Mouse (Mus musculus) neural tube, embryonic 11.5 days (tissue): ENCODE measurements around the gene Smyd4. TPM values are rescaled to one million over a fixed set of nuclear protein-coding genes. Genes with fewer than 3 reads are reported as not detected.

Experiments used
- ATAC-seq: fragments of 200-750 bp; cut with Nextera tagmentation; 2 replicates; pipeline ENCODE4 v1.8.0; 2017; ENCODE audit warnings: moderate number of reproducible peaks, mild to moderate bottlenecking, moderate TSS enrichment, moderate library complexity; ENCODE audit not compliant: insufficient read depth, low FRiP score, low TSS enrichment
- DNase-seq: peaks from one replicate; pipeline ENCODE4 v3.0.0-alpha.2; 2015; ENCODE audit warnings: low spot score
- H3K27ac ChIP-seq: fragments of 300-500 bp; sonication (generic); 2 replicates; pipeline ENCODE4 v1.5.1; 2014; ENCODE audit warnings: low read depth, mild to moderate bottlenecking, low read length
- H3K27me3 ChIP-seq: fragments of 300-500 bp; sonication (generic); 2 replicates; pipeline ENCODE4 v1.6.1; 2014; ENCODE audit warnings: mild to moderate bottlenecking, low read length, mixed read lengths; ENCODE audit not compliant: control insufficient read depth, insufficient read depth
- H3K36me3 ChIP-seq: fragments of 300-500 bp; sonication (generic); 2 replicates; pipeline ENCODE4 v1.6.1; 2014; ENCODE audit warnings: mild to moderate bottlenecking, low read length, moderate library complexity, mixed read lengths; ENCODE audit not compliant: control insufficient read depth, insufficient read depth
- H3K4me1 ChIP-seq: fragments of 300-500 bp; sonication (generic); 2 replicates; pipeline ENCODE4 v1.6.1; 2014; ENCODE audit warnings: low read length, mixed read lengths; ENCODE audit not compliant: control insufficient read depth, insufficient read depth
- H3K4me2 ChIP-seq: fragments of 300-500 bp; sonication (generic); 2 replicates; pipeline ENCODE4 v1.6.1; 2014; ENCODE audit warnings: low read depth, mild to moderate bottlenecking, moderate library complexity
- H3K4me3 ChIP-seq: fragments of 300-500 bp; sonication (generic); 2 replicates; pipeline ENCODE4 v1.5.1; 2014; ENCODE audit warnings: low read depth, low read length
- H3K9ac ChIP-seq: fragments of 300-500 bp; sonication (generic); 2 replicates; pipeline ENCODE4 v1.6.1; 2014; ENCODE audit warnings: mild to moderate bottlenecking, low read length
- H3K9me3 ChIP-seq: fragments of 300-500 bp; sonication (generic); 2 replicates; pipeline ENCODE4 v1.6.1; 2016; ENCODE audit warnings: low read length; ENCODE audit not compliant: control insufficient read depth
- WGBS: fragments of 180-500 bp; shearing (Covaris S2); extraction: QIAGEN DNeasy Blood & Tissue Kit; methylation state at CpG from one replicate; pipeline ENCODE4 v1.1.7; 2014; 5-methylcytosine and 5-hydroxymethylcytosine counted together
- polyA plus RNA-seq: library from polyadenylated mRNA; unstranded; fragments of >200 nt; fragmentation: Nextera tagmentation; extraction: Ambion mirVana; gene quantifications from 2 replicates; pipeline ENCODE4 v1.2.1, GENCODE M21; 2014

Smyd4 gene
- polyA plus RNA-seq, 1 experiment from 2014 or later: 13.4 TPM

DNA sequence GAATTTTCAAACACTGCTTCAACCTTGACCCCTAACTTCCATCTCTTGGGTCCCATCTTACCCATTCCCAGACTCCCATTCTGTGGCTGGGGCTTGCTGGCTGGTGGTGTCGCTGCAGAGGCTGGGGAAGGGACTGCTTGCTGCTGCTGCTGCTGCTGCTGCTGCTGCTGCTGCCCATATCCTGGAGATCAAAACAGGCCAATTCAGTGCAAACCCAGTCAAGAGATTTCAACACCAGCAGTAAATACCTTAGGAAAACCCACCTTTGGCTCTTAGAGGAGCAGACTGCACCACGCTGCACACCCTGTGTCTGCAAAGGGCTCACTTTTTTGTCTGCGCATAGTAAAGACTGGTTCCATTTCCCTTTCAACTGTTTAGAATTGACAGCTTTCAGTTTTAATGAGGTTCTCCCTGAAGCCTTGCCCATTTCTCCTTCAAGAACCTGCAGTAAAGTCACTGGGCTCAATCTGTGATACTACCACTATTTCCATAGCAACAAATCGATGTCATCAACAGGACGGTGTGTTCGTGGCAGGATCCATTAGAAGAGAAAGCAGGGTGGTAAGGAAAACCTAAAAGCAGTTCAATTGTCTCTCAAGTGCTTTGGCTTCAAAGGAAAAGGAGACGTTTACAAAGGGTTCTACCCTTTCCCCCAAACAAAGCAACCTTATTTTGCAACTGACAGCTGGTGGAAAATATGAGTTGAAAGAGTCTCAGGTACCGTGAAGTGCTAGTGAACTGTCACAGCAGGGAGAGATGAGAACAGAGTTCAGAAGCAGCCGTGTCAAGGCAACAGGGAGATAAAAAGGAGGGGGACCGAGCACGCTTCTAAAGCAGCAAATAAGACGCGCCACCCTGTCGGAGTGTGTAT lies 29.6 kb upstream of the Smyd4 start:
- no peaks in the 10 kb centered on the region for H3K9me3 ChIP-seq
- no peak overlapping the region for H3K9ac ChIP-seq
- no peak overlapping the region for H3K4me3 ChIP-seq
- no peak overlapping the region for H3K27ac ChIP-seq
- H3K4me1 ChIP-seq: no peaks in the 10 kb centered on the region
- WGBS: 65% methylated on average over 14 of the region's 14 CpGs
- H3K27me3 ChIP-seq: no peaks in the 10 kb centered on the region
- H3K36me3 ChIP-seq: peaks cover 6% of the 10 kb centered on the region
- ATAC-seq (no peak), DNase-seq (no peak)
- H3K4me2 ChIP-seq: no peak overlapping the region

GRCm38 (mm10) chr11:75319246-75319645 lies 29.0 kb upstream of the Smyd4 start:
- Histone ChIP-seq H3K4me1 (no peaks in the 10 kb centered on the region), H3K9ac (no peak overlapping the region), H3K27ac (no peak overlapping the region), H3K4me2 (no peak overlapping the region), H3K9me3 (no peaks in the 10 kb centered on the region), H3K4me3 (no peak overlapping the region), H3K36me3 (peaks cover 5% of the 10 kb centered on the region), H3K27me3 (no peaks in the 10 kb centered on the region)
- WGBS: 69% methylated on average over 5 of the region's 5 CpGs
- ATAC-seq (no peak), DNase-seq (no peak)

DNA sequence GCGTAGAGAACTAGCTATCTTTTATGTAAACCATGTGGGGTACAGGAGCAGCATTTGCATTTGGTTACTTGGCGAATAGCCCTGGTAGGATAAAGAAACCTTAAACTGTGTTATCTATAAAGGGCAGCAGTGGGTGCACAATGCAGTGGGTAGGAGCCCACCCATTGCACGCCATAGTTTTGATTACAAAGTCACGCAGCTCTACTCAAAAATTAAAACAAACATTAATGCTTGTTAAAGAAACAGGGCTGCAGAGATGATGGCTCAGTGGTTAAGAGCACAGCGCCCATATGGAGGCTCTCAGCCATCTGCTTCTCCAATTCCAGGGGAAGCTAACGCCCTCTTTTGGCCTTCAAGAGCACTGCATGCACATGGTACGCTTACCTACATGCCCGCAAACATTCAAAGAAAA lies 24.9 kb upstream of the Smyd4 start:
- no peak overlapping the region for H3K27ac ChIP-seq
- H3K9ac ChIP-seq: no peak overlapping the region
- no peaks in the 10 kb centered on the region for H3K4me1 ChIP-seq
- ATAC-seq (no peak), DNase-seq (no peak)
- 82% methylated on average over 8 of the region's 8 CpGs for WGBS
- H3K27me3 ChIP-seq: no peaks in the 10 kb centered on the region
- H3K4me3 ChIP-seq: no peak overlapping the region
- H3K9me3 ChIP-seq: no peaks in the 10 kb centered on the region
- H3K4me2 ChIP-seq: no peak overlapping the region
- H3K36me3 ChIP-seq: peaks cover 4% of the 10 kb centered on the region

DNA sequence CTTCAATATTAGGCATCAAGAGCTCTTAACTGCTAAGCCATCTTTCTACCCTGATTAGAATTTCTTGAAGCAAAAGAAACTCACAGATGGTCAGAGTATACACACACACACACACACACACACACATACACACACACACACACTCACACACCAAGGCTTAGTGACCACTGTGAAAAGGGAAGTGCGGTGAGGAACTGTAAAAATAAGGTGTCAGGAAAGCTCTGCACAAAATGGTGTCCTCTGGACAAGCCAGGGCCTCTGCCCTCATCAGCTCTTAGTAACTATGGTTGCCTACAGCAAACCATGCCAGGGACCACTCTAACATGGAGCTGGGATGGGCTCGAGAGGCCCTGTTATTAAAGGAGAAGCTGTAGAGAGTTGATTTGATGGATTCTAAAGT lies 23.8 kb upstream of the Smyd4 start:
- no peaks in the 10 kb centered on the region for H3K9me3 ChIP-seq

GRCm38 (mm10) chr11:75325116-75325968 lies 22.9 kb upstream of the Smyd4 start:
- Histone ChIP-seq H3K4me2 (no peak overlapping the region), H3K9me3 (no peaks in the 10 kb centered on the region), H3K27me3 (no peaks in the 10 kb centered on the region), H3K36me3 (peaks cover 4% of the 10 kb centered on the region; the same call in 1 of the 2 replicates), H3K4me3 (no peak overlapping the region), H3K27ac (no peak overlapping the region), H3K4me1 (no peaks in the 10 kb centered on the region), H3K9ac (no peak overlapping the region)
- WGBS: 81% methylated on average over 16 of the region's 16 CpGs
- DNase-seq: no peak
- no peak for ATAC-seq

More for the DNA sequence above, 23.8 kb upstream of the Smyd4 start:
- DNase-seq (no peak), ATAC-seq (no peak)
- Histone ChIP-seq H3K36me3 (peaks cover 4% of the 10 kb centered on the region; the same call in 1 of the 2 replicates), H3K4me1 (no peaks in the 10 kb centered on the region), H3K4me2 (no peak overlapping the region), H3K9ac (no peak overlapping the region), H3K27me3 (no peaks in the 10 kb centered on the region), H3K27ac (no peak overlapping the region), H3K4me3 (no peak overlapping the region)
- 89% methylated on average over 2 of the region's 2 CpGs for WGBS

- 87% methylated on average over 7 of the region's 7 CpGs for WGBS
- Histone ChIP-seq H3K4me2 (no peak overlapping the region), H3K36me3 (peaks cover 4% of the 10 kb centered on the region; the same call in 1 of the 2 replicates), H3K9me3 (no peaks in the 10 kb centered on the region), H3K27me3 (no peaks in the 10 kb centered on the region), H3K4me1 (no peaks in the 10 kb centered on the region), H3K27ac (no peak overlapping the region), H3K4me3 (no peak overlapping the region), H3K9ac (no peak overlapping the region)
- ATAC-seq: no peak
- no peak for DNase-seq
Observed at GRCm38 (mm10) chr11:75325969-75326311, 22.3 kb upstream of the Smyd4 start.

GRCm38 (mm10) chr11:75336676-75337075 lies 11.6 kb upstream of the Smyd4 start:
- no peaks in the 10 kb centered on the region for H3K4me1 ChIP-seq
- WGBS: 86% methylated on average over 8 of the region's 8 CpGs
- no peak overlapping the region for H3K9ac ChIP-seq
- no peaks in the 10 kb centered on the region for H3K9me3 ChIP-seq
- no peaks in the 10 kb centered on the region for H3K27me3 ChIP-seq
- H3K4me3 ChIP-seq: no peak overlapping the region
- DNase-seq (no peak), ATAC-seq (no peak)
- no peak overlapping the region for H3K4me2 ChIP-seq
- H3K27ac ChIP-seq: no peak overlapping the region
- H3K36me3 ChIP-seq: peaks cover 10% of the 10 kb centered on the region

GRCm38 (mm10) chr11:75337246-75337645 lies 11.0 kb upstream of the Smyd4 start:
- Histone ChIP-seq H3K9me3 (no peaks in the 10 kb centered on the region), H3K36me3 (peaks cover 10% of the 10 kb centered on the region), H3K27ac (no peak overlapping the region), H3K4me2 (no peak overlapping the region), H3K4me1 (no peaks in the 10 kb centered on the region), H3K4me3 (no peak overlapping the region), H3K9ac (no peak overlapping the region), H3K27me3 (no peaks in the 10 kb centered on the region)
- ATAC-seq (no peak), DNase-seq (no peak)
- 93% methylated on average over 7 of the region's 7 CpGs for WGBS
